Mouse (Mus musculus): ENCODE measurements around the gene Slc22a23.

DNA sequence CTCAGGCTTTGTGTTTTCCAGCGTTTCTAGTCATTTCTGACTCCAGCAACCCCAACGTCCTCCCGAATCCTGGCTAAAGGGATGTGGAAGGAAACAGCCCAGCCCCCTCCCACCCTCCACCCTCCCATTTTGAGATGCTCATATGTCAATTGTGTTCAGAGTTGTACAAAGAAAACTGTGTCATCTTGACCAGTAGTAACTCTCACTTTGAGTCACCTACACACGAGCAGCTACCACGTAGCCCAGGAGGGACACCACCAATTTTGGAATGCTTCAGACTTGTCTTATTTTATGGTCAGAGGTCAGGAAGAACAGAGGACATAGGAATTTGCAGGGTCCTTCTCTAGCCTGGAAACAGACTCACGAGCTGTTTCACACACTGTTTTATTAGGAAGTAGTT is 171.0 kb downstream of the Slc22a23 start:
- TF ChIP-seq EP300 (IDR thresholded peaks at IDR 0.05; ENCODE audit: low read depth) (no peak), CTCF (IDR thresholded peaks at IDR 0.05; ENCODE audit: low read depth) (no peak)
